Mouse (Mus musculus) lung, embryonic 14.5 days (tissue): ENCODE results near the gene Rab1b. TPM values are rescaled to one million over a fixed set of nuclear protein-coding genes. Genes with fewer than 3 reads are reported as not detected.

Experiments used
- ATAC-seq: fragments of 200-750 bp; cut with Nextera tagmentation; 2 replicates; pipeline ENCODE4 v1.8.0; 2017; ENCODE audit warnings: mild to moderate bottlenecking, moderate TSS enrichment, moderate library complexity; ENCODE audit not compliant: insufficient read depth
- DNase-seq: peaks from one replicate; pipeline ENCODE4 v3.0.0-alpha.2; 2015
- H3K27ac ChIP-seq: fragments of 300-500 bp; sonication (generic); 2 replicates; pipeline ENCODE4 v1.5.1; 2014; ENCODE audit warnings: low read depth, mild to moderate bottlenecking, moderate library complexity
- H3K27me3 ChIP-seq: fragments of 300-500 bp; sonication (generic); 2 replicates; pipeline ENCODE4 v1.6.1; 2014; ENCODE audit warnings: low read length, control low read depth; ENCODE audit not compliant: insufficient read depth
- H3K36me3 ChIP-seq: fragments of 300-500 bp; sonication (generic); 2 replicates; pipeline ENCODE4 v1.6.1; 2014; ENCODE audit warnings: control low read depth; ENCODE audit not compliant: insufficient read depth
- H3K4me1 ChIP-seq: fragments of 300-500 bp; sonication (generic); 2 replicates; pipeline ENCODE4 v1.6.1; 2014; ENCODE audit warnings: antibody characterized with exemption, control low read depth; ENCODE audit not compliant: insufficient read depth
- H3K4me2 ChIP-seq: fragments of 300-500 bp; sonication (generic); 2 replicates; pipeline ENCODE4 v1.6.1; 2014; ENCODE audit warnings: mild to moderate bottlenecking
- H3K4me3 ChIP-seq: fragments of 300-500 bp; sonication (generic); 2 replicates; pipeline ENCODE4 v1.5.1; 2014; ENCODE audit warnings: low read depth, low read length
- H3K9ac ChIP-seq: fragments of 300-500 bp; sonication (generic); 2 replicates; pipeline ENCODE4 v1.6.1; 2014
- H3K9me3 ChIP-seq: fragments of 300-500 bp; sonication (generic); 2 replicates; pipeline ENCODE4 v1.6.1; 2016; ENCODE audit warnings: low read depth, low read length, control low read depth
- CTCF ChIP-seq: IDR thresholded peaks from 2 replicates; pipeline ENCODE4 v1.5.1; 2016; ENCODE audit warnings: antibody characterized with exemption, low read depth
- WGBS: fragments of 180-500 bp; shearing (Covaris S2); extraction: QIAGEN DNeasy Blood & Tissue Kit; methylation state at CpG from one replicate; pipeline ENCODE4 v1.1.7; 2014; 5-methylcytosine and 5-hydroxymethylcytosine counted together
- polyA plus RNA-seq: library from polyadenylated mRNA; unstranded; fragments of >200 nt; fragmentation: Nextera tagmentation; extraction: Ambion mirVana; gene quantifications from 2 replicates; pipeline ENCODE4 v1.2.1, GENCODE M21; 2014

The Rab1b gene
- polyA plus RNA-seq, 1 experiment from 2014 or later = 289 TPM

GRCm38 (mm10) chr19:5051031-5051430 lies 55.8 kb downstream of the Rab1b start:
- ATAC-seq (peak; percentile 44; the same call in 1 of the 2 replicates), DNase-seq (peak; percentile 44)
- Histone ChIP-seq H3K36me3 (peaks cover 35% of the 10 kb centered on the region), H3K9ac (peak overlapping the region; percentile 48; the same call in 1 of the 2 replicates), H3K27me3 (peaks cover 19% of the 10 kb centered on the region), H3K4me2 (peak overlapping the region; percentile 56), H3K4me1 (no peaks in the 10 kb centered on the region), H3K9me3 (no peaks in the 10 kb centered on the region), H3K27ac (peak overlapping the region; percentile 46; the same call in 1 of the 2 replicates), H3K4me3 (peak overlapping the region; percentile 31)
- WGBS = 6% methylated on average over 17 of the region's 17 CpGs
- TF ChIP-seq CTCF = no peak

GRCm38 (mm10) chr19:5050047-5050905 lies 56.6 kb downstream of the Rab1b start, which contains the start of gene Rin1:
Gene Rin1, plus strand, starts transcription at chr19:5050481.
- TF ChIP-seq CTCF = peak; percentile 54
- Histone ChIP-seq H3K9me3 (no peaks in the 10 kb centered on the region), H3K27ac (peak within 1 kb of the TSS; percentile 46; the same call in 1 of the 2 replicates), H3K4me1 (no peaks in the 10 kb centered on the region), H3K4me2 (peak within 1 kb of the TSS; percentile 56), H3K9ac (peak within 1 kb of the TSS; percentile 48; the same call in 1 of the 2 replicates), H3K36me3 (peaks cover 41% of the 10 kb centered on the region), H3K4me3 (peak within 1 kb of the TSS; percentile 31), H3K27me3 (peaks cover 19% of the 10 kb centered on the region)
- WGBS = 16% methylated on average over 14 of the region's 14 CpGs
- ATAC-seq (peak; percentile 69), DNase-seq (peak; percentile 77)

DNA sequence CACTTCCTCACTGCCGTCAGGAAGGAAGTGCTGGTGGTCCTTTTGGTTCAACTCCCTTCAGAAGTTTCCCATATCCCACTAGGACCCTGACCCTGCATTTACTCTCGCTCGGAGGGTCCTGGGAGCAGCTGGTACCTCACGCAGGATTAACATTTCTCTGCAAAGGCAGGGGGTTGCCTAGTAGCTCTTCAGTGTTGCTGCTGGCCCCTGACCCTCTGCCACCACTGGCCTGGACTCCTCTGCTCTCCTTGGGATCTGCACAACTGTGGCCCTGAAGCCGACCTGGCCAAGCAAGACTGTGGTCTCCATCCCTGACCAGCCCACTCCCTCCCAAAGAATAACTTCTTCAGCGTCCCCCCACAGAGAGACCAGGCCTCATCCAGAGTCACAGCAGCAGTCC lies 57.5 kb downstream of the Rab1b start:
- peaks cover 41% of the 10 kb centered on the region for H3K36me3 ChIP-seq
- DNase-seq (no peak), ATAC-seq (no peak)
- H3K4me3 ChIP-seq = no peak overlapping the region
- peaks cover 19% of the 10 kb centered on the region for H3K27me3 ChIP-seq
- H3K4me1 ChIP-seq = no peaks in the 10 kb centered on the region
- H3K9ac ChIP-seq = no peak overlapping the region
- TF ChIP-seq CTCF = no peak
- no peak overlapping the region for H3K27ac ChIP-seq
- WGBS = 79% methylated on average over 6 of the region's 6 CpGs
- H3K4me2 ChIP-seq = no peak overlapping the region
- H3K9me3 ChIP-seq = no peaks in the 10 kb centered on the region

Other genes starting within 250 kb of the Rab1b start
- 1.5 and 1.6 TPM in 2 replicates for gene Actn3, start 229.2 kb downstream of the Rab1b start, polyA plus RNA-seq
- 6.2 and 7.9 TPM in 2 replicates for gene Zdhhc24, start 228.4 kb downstream of the Rab1b start, polyA plus RNA-seq
- 7.6 and 8.0 TPM in 2 replicates for gene Bbs1, start 200.4 kb downstream of the Rab1b start, polyA plus RNA-seq
- 84.0 and 88.6 TPM in 2 replicates for gene Dpp3, start 178.8 kb downstream of the Rab1b start, polyA plus RNA-seq
- gene Peli3, start 163.9 kb downstream of the Rab1b start, polyA plus RNA-seq = 1.6 TPM in 2 replicates
- gene Mrpl11, start 144.9 kb downstream of the Rab1b start, polyA plus RNA-seq = 120 TPM in 2 replicates
- 0.05 TPM in 1 of 2 replicates, not detected in the other for gene Npas4, start 116.8 kb downstream of the Rab1b start, polyA plus RNA-seq
- gene Slc29a2, start 83.2 kb downstream of the Rab1b start, polyA plus RNA-seq = 3.1 and 3.4 TPM in 2 replicates
- gene B4gat1, start 68.2 kb downstream of the Rab1b start, polyA plus RNA-seq = 45.8 and 47.9 TPM in 2 replicates
- 1.3 and 1.8 TPM in 2 replicates for gene AC124502.3, start 68.2 kb downstream of the Rab1b start, polyA plus RNA-seq
- 43.4 and 48.0 TPM in 2 replicates for gene Brms1, start 65.7 kb downstream of the Rab1b start, polyA plus RNA-seq
- 4.0 and 5.9 TPM in 2 replicates for gene Rin1, start 56.6 kb downstream of the Rab1b start, polyA plus RNA-seq
- gene Cd248, start 39.0 kb downstream of the Rab1b start, polyA plus RNA-seq = 105 and 110 TPM in 2 replicates
- 3.1 and 4.4 TPM in 2 replicates for gene Tmem151a, start 21.5 kb downstream of the Rab1b start, polyA plus RNA-seq
- gene Yif1a, start 18.5 kb downstream of the Rab1b start, polyA plus RNA-seq = 99.2 and 105 TPM in 2 replicates
- 14.8 and 15.3 TPM in 2 replicates for gene Cnih2, start 8.6 kb downstream of the Rab1b start, polyA plus RNA-seq
- 20.4 and 24.8 TPM in 2 replicates for gene Klc2, start 11.5 kb upstream of the Rab1b start, polyA plus RNA-seq
- 27.8 and 31.8 TPM in 2 replicates for gene Pacs1, start 166.0 kb upstream of the Rab1b start, polyA plus RNA-seq
- 334 and 368 TPM in 2 replicates for gene Sf3b2, start 188.4 kb upstream of the Rab1b start, polyA plus RNA-seq
- gene Gal3st3, start 191.3 kb upstream of the Rab1b start, polyA plus RNA-seq = 2.2 and 2.9 TPM in 2 replicates
- not detected in 2 replicates for gene Catsper1, start 228.7 kb upstream of the Rab1b start, polyA plus RNA-seq
- gene Cst6, start 242.5 kb upstream of the Rab1b start, polyA plus RNA-seq = 0.41 TPM in 1 of 2 replicates, not detected in the other